Mouse (Mus musculus): ENCODE measurements around the gene Hydin.

GRCm38 (mm10) chr8:110417801-110418200 is 151.0 kb downstream of the Hydin start:
- TF ChIP-seq CTCF (IDR thresholded peaks at IDR 0.05; ENCODE audit: insufficient read depth, low read length) = no peak
- TF ChIP-seq POLR2A (IDR thresholded peaks at IDR 0.05; ENCODE audit: borderline replicate concordance, extremely low read depth, low read depth, low read length) = no peak
